Mouse (Mus musculus) lung, embryonic 14.5 days (tissue): ENCODE results near the gene Gm7030. TPM values are rescaled to one million over a fixed set of nuclear protein-coding genes. Genes with fewer than 3 reads are reported as not detected.
"Not testable (repeated sequence)": the region's sequence is repeated elsewhere in the genome, so short reads cannot be mapped to it uniquely, and the experiment has no call there.

Experiments used
- ATAC-seq: fragments of 200-750 bp; cut with Nextera tagmentation; 2 replicates; pipeline ENCODE4 v1.8.0; 2017; ENCODE audit warnings: mild to moderate bottlenecking, moderate TSS enrichment, moderate library complexity; ENCODE audit not compliant: insufficient read depth
- DNase-seq: peaks from one replicate; pipeline ENCODE4 v3.0.0-alpha.2; 2015
- H3K27ac ChIP-seq: fragments of 300-500 bp; sonication (generic); 2 replicates; pipeline ENCODE4 v1.5.1; 2014; ENCODE audit warnings: low read depth, mild to moderate bottlenecking, moderate library complexity
- H3K27me3 ChIP-seq: fragments of 300-500 bp; sonication (generic); 2 replicates; pipeline ENCODE4 v1.6.1; 2014; ENCODE audit warnings: low read length, control low read depth; ENCODE audit not compliant: insufficient read depth
- H3K36me3 ChIP-seq: fragments of 300-500 bp; sonication (generic); 2 replicates; pipeline ENCODE4 v1.6.1; 2014; ENCODE audit warnings: control low read depth; ENCODE audit not compliant: insufficient read depth
- H3K4me1 ChIP-seq: fragments of 300-500 bp; sonication (generic); 2 replicates; pipeline ENCODE4 v1.6.1; 2014; ENCODE audit warnings: antibody characterized with exemption, control low read depth; ENCODE audit not compliant: insufficient read depth
- H3K4me2 ChIP-seq: fragments of 300-500 bp; sonication (generic); 2 replicates; pipeline ENCODE4 v1.6.1; 2014; ENCODE audit warnings: mild to moderate bottlenecking
- H3K4me3 ChIP-seq: fragments of 300-500 bp; sonication (generic); 2 replicates; pipeline ENCODE4 v1.5.1; 2014; ENCODE audit warnings: low read depth, low read length
- H3K9ac ChIP-seq: fragments of 300-500 bp; sonication (generic); 2 replicates; pipeline ENCODE4 v1.6.1; 2014
- H3K9me3 ChIP-seq: fragments of 300-500 bp; sonication (generic); 2 replicates; pipeline ENCODE4 v1.6.1; 2016; ENCODE audit warnings: low read depth, low read length, control low read depth
- CTCF ChIP-seq: IDR thresholded peaks from 2 replicates; pipeline ENCODE4 v1.5.1; 2016; ENCODE audit warnings: antibody characterized with exemption, low read depth
- WGBS: fragments of 180-500 bp; shearing (Covaris S2); extraction: QIAGEN DNeasy Blood & Tissue Kit; methylation state at CpG from one replicate; pipeline ENCODE4 v1.1.7; 2014; 5-methylcytosine and 5-hydroxymethylcytosine counted together
- polyA plus RNA-seq: library from polyadenylated mRNA; unstranded; fragments of >200 nt; fragmentation: Nextera tagmentation; extraction: Ambion mirVana; gene quantifications from 2 replicates; pipeline ENCODE4 v1.2.1, GENCODE M21; 2014

Gene Gm7030
- not detected in 2 replicates for polyA plus RNA-seq

DNA sequence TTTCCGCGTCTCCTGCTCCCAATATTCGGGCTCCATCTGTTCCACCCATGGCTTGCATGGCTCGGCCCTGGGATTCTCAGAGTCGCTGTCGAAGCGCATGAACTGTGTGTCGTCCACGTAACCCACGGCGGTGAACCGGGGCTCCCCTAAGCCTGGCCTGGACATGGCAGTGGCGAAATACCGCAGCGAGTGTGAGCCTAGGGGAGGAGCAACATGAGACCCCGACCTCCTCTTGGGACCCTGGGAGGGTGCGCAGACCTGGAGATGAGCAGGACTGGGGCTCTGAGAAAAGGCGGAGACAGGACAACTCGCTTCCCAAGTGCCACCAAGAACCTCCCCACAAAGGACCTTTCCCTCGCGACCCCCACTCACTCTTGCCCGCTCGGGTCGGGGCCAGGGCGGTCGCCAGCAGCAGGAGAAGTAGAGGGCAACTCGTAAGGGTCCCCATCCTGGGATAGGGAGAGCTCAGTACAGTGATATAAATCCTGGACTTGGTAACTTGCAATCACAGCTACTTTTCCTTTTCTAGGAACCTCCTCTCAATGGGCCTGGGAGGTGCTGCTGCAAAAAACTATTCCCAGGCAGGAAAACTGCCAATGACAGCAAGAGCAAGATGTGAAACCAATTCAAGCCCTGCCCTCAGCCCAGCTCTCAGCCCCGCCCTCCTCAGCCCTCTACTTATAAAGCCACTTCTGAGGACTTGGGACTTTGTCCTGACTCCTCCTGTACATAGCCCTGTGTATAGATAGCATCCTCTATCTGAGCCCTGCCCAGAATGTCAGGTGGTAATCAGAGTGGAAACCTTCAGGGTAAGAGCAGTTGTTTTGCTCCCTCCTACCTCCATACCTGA, at the start of gene Gm7030:
TSS of gene Gm7030 (minus strand) at position 458 of the 850 bp plus-strand sequence.
- ATAC-seq, H3K36me3 ChIP-seq, H3K27ac ChIP-seq, H3K9ac ChIP-seq, H3K4me1 ChIP-seq, H3K27me3 ChIP-seq, H3K9me3 ChIP-seq, H3K4me3 ChIP-seq: not testable (repeated sequence)
- WGBS: 14% methylated on average over 24 of the region's 28 CpGs
- peak within 1 kb of the TSS; percentile 23; the same call in 1 of the 2 replicates for H3K4me2 ChIP-seq
- DNase-seq: peak; percentile 19

DNA sequence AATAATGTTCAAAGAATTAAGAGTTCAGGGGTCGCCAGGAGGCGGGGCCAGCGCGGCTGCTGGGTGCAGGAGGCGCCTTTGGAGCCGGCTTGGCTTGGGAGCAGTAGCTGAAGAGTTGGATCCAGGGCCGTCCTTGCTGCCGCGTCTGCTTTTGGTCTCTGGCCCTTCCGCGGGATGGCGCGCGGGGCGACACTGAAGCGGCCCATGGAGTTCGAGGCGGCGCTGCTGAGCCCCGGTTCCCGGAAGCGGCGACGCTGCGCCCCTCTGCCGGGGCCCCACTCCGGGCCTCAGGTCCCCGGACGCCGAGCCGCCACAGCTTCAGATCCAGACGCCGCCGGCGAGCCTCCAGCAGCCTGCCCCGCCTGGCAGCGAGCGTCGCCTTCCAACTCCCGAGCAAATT, 49.7 kb upstream of the Gm7030 start:
- DNase-seq: peak; percentile 62
- WGBS: under 1% methylated on average over 39 of the region's 40 CpGs

DNA sequence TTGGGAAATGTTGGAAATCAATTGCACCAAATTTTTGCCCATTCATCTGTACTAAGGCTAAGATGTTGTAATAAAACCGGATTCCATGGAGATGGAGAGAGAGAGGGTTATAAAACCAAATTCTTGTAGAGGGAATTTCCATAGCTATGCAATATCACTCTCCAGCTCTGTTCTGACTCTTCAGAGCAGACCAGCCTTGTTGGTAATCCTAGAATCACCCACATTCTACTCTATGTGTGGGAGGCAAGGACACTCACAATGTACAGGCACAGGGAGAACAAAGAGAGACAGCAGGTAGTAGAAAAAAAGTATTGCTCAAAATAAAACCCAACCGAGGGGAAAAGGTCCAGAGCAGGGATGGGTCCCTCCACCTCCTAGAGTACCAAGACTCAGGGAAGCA, 46.9 kb upstream of the Gm7030 start:
- H3K9me3 ChIP-seq, H3K36me3 ChIP-seq, H3K9ac ChIP-seq, H3K27me3 ChIP-seq, H3K4me2 ChIP-seq, H3K4me1 ChIP-seq, DNase-seq, H3K27ac ChIP-seq, H3K4me3 ChIP-seq, ATAC-seq: not testable (repeated sequence)
- WGBS: no CpG with 5 or more reads among the region's 2 CpGs

More for the DNA sequence above, 49.7 kb upstream of the Gm7030 start:
- H3K27ac ChIP-seq: peak overlapping the region; percentile 73; the same call in 1 of the 2 replicates
- H3K9ac ChIP-seq: peak overlapping the region; percentile 40; the same call in 1 of the 2 replicates
- H3K4me2 ChIP-seq: peak overlapping the region; percentile 60
- H3K27me3 ChIP-seq, H3K36me3 ChIP-seq, H3K4me1 ChIP-seq, H3K9me3 ChIP-seq: not testable (repeated sequence)
- ATAC-seq: peak; percentile 79
- peak overlapping the region; percentile 40 for H3K4me3 ChIP-seq

DNA sequence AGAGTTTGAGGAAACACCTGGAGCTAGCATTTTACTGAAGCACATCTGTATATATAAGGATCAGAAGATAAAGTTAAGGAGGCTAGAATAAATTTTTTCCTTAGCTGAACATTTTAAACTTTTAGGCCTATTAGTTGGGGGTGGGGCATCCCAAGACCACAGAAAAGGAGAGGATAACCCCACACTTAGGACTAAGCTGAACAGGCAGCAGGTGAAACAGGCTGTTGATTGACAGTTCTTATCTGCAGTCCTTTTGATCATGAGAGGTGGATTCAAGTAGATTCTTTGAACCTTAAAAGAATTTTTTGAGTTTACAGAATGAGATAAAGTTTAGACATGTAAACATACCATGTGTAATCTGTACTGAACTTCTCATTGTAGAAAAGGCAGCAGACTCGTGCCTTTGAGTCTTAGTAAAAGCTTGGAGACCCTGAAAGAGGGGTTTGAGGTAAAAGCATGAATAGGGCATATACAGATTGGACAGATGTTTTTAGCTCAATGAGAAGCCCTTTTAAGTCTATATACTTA, 41.1 kb upstream of the Gm7030 start:
- DNase-seq (peak; percentile 45), ATAC-seq (peak; percentile 64; the same call in 1 of the 2 replicates)
- H3K4me1 ChIP-seq: no peaks in the 10 kb centered on the region
- H3K9me3 ChIP-seq: no peaks in the 10 kb centered on the region
- no peak for TF ChIP-seq CTCF
- H3K9ac ChIP-seq: no peak overlapping the region
- no peaks in the 10 kb centered on the region for H3K36me3 ChIP-seq
- peak overlapping the region; percentile 47; the same call in 1 of the 2 replicates for H3K4me2 ChIP-seq
- no peak overlapping the region for H3K27ac ChIP-seq
- no peak overlapping the region; the same call in 1 of the 2 replicates for H3K4me3 ChIP-seq
- 13% methylated on average over 1 of the region's 1 CpGs for WGBS
- peaks cover 21% of the 10 kb centered on the region for H3K27me3 ChIP-seq

DNA sequence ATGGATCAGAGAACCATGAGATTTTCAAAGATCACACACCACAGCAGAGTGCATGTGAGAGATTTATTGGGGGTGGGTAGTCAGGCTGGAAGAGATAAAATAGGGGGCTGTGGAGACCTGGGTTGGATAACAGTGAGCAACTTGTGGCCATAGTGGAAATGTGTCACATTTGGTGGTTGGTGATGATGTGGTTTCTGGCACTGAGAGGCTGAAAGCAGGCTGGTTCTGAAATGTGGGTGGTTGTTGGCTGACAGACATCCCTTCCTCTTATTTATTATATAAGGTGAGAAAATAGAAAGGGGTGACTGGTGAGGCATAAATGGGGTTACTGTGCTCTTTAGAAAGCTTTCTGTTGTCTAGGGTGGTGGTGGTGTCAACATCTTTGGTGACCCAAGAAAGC, 40.5 kb upstream of the Gm7030 start:
- Histone ChIP-seq H3K9me3 (no peaks in the 10 kb centered on the region), H3K4me2 (peak overlapping the region; percentile 47), H3K4me1 (no peaks in the 10 kb centered on the region), H3K27me3 (peaks cover 22% of the 10 kb centered on the region), H3K4me3 (peak overlapping the region; percentile 12), H3K36me3 (no peaks in the 10 kb centered on the region), H3K27ac (peak overlapping the region; percentile 54), H3K9ac (no peak overlapping the region)
- no peak for DNase-seq
- TF ChIP-seq CTCF: no peak
- no peak for ATAC-seq

DNA sequence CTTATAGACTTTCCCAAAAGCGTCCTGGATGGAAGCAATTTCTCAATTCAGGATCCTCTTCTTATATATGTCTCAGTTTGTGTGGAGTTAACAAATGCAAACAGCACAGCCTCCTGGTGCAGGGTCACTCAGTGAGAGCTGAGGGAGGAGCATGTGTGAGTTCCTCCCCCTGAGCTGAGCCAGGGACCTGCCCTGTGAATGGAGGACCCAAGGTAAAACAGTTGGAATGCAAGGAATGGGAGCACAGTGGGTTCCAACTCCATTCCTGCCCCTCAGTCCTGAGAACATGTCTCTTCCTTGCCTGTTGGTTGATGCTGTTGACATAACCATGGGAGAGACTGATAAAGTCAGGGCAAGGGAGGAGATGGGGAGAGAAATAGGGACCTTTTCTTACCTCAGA, 39.9 kb upstream of the Gm7030 start:
- H3K4me1 ChIP-seq, H3K9me3 ChIP-seq, H3K36me3 ChIP-seq, H3K27ac ChIP-seq, H3K9ac ChIP-seq: not testable (repeated sequence)
- Histone ChIP-seq H3K4me2 (peak overlapping the region; percentile 47), H3K27me3 (peaks cover 28% of the 10 kb centered on the region), H3K4me3 (peak overlapping the region; percentile 12)
- peak; percentile 53 for DNase-seq
- peak; percentile 42 for ATAC-seq
- no CpG with 5 or more reads among the region's 1 CpGs for WGBS

DNA sequence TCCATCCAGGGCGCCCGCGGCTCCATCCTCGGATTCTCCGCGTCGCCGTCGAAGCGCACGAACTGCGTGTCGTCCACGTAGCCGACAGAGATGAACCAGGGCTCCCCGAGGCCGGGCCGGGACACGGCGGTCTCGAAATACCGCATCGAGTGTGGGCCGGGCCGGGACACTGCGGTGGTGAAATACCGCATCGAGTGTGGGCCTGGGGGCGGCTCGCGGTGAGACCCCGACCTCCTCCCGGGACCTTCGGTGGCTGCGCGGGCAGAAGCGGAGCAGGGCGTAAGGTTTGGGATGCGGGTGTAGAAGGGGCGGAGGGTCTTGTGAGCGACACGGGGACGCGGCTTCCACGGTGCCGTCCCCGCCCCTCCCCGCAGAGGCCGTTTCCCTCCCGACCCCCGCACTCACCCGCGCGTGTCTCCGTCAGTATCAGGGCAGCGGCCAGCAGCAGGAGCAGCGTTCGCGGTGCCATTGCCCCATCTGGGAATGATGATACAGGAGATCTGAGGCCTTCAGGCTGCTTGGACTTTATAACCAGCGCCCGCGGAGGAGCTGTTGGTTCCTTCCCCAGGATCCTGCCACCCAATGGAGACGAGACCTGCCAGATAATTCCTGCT, 38.9 kb upstream of the Gm7030 start, which contains the start of gene Gm8909:
TSS of gene Gm8909 (minus strand) at position 499 of the 614 bp plus-strand sequence.
- DNase-seq (no peak), ATAC-seq (0 out of 2 replicates have a peak, but pooled peaks have one; percentile 10)
- Histone ChIP-seq H3K4me1 (no peaks in the 10 kb centered on the region), H3K4me2 (peak within 1 kb of the TSS; percentile 55), H3K4me3 (peak within 1 kb of the TSS; percentile 44), H3K27ac (peak within 1 kb of the TSS; percentile 69), H3K27me3 (peaks cover 31% of the 10 kb centered on the region), H3K9ac (peak within 1 kb of the TSS; percentile 65), H3K9me3 (no peaks in the 10 kb centered on the region), H3K36me3 (no peaks in the 10 kb centered on the region)
- no peak for TF ChIP-seq CTCF
- WGBS: 2% methylated on average over 62 of the region's 63 CpGs
